Mouse (Mus musculus) embryonic facial prominence, embryonic 11.5 days (tissue): ENCODE measurements around the gene Bicd1. TPM values are rescaled to one million over a fixed set of nuclear protein-coding genes. Genes with fewer than 3 reads are reported as not detected.

Experiments
- ATAC-seq: fragments of 200-750 bp; cut with Nextera tagmentation; replicated peaks from 2 replicates; pipeline ENCODE4 v1.8.0; 2017; ENCODE audit warnings: low read depth; ENCODE audit not compliant: insufficient number of reproducible peaks, low FRiP score, low TSS enrichment
- DNase-seq: peaks from one replicate; pipeline ENCODE4 v3.0.0-alpha.2; 2015; ENCODE audit warnings: low spot score
- H3K27ac ChIP-seq: fragments of 300-500 bp; sonication (generic); replicated peaks from 2 replicates; pipeline ENCODE4 v1.5.1; 2014; ENCODE audit warnings: mild to moderate bottlenecking, low read depth, low read length, control low read depth
- H3K27me3 ChIP-seq: fragments of 300-500 bp; sonication (generic); 2 replicates; pipeline ENCODE4 v1.6.1; 2014; ENCODE audit warnings: mild to moderate bottlenecking, low read length, moderate library complexity, mixed read lengths; ENCODE audit not compliant: control insufficient read depth, insufficient read depth
- H3K36me3 ChIP-seq: fragments of 300-500 bp; sonication (generic); replicated peaks from 2 replicates; pipeline ENCODE4 v1.6.1; 2014; ENCODE audit warnings: low read depth, mild to moderate bottlenecking, low read length, moderate library complexity, mixed read lengths; ENCODE audit not compliant: control insufficient read depth, insufficient read depth
- H3K4me1 ChIP-seq: fragments of 300-500 bp; sonication (generic); 2 replicates; pipeline ENCODE4 v1.6.1; 2014; ENCODE audit warnings: low read length, mixed read lengths; ENCODE audit not compliant: control insufficient read depth, insufficient read depth
- H3K4me2 ChIP-seq: fragments of 300-500 bp; sonication (generic); 2 replicates; pipeline ENCODE4 v1.6.1; 2014; ENCODE audit warnings: low read depth, mild to moderate bottlenecking, control low read depth, low read length, moderate library complexity
- H3K4me3 ChIP-seq: fragments of 300-500 bp; sonication (generic); 2 replicates; pipeline ENCODE4 v1.5.1; 2014; ENCODE audit warnings: low read depth, low read length, control low read depth
- H3K9ac ChIP-seq: fragments of 300-500 bp; sonication (generic); replicated peaks from 2 replicates; pipeline ENCODE4 v1.6.1; 2014; ENCODE audit warnings: mild to moderate bottlenecking, control low read depth, low read length
- H3K9me3 ChIP-seq: fragments of 300-500 bp; sonication (generic); replicated peaks from 2 replicates; pipeline ENCODE4 v1.6.1; 2016; ENCODE audit warnings: mild to moderate bottlenecking, low read length, inconsistent platforms, mixed read lengths; ENCODE audit not compliant: control insufficient read depth
- WGBS: fragments of 180-500 bp; shearing (Covaris S2); extraction: QIAGEN DNeasy Blood & Tissue Kit; methylation state at CpG from one replicate; pipeline ENCODE4 v1.1.7; 2014; 5-methylcytosine and 5-hydroxymethylcytosine counted together
- polyA plus RNA-seq: library from polyadenylated mRNA; unstranded; fragments of >200 nt; fragmentation: Nextera tagmentation; extraction: Ambion mirVana; gene quantifications from 2 replicates; pipeline ENCODE4 v1.2.1, GENCODE M21; 2014

Gene Bicd1
- polyA plus RNA-seq, 1 experiment from 2014 or later = 5.9 TPM

GRCm38 (mm10) chr6:149399396-149399795, 9.3 kb upstream of the Bicd1 start:
- no peak overlapping the region for H3K4me3 ChIP-seq
- H3K9ac ChIP-seq = no peak overlapping the region
- ATAC-seq (no peak), DNase-seq (no peak)
- no peak overlapping the region for H3K4me2 ChIP-seq
- H3K9me3 ChIP-seq = no peaks in the 10 kb centered on the region
- H3K4me1 ChIP-seq = no peaks in the 10 kb centered on the region
- no peak overlapping the region for H3K27ac ChIP-seq
- H3K36me3 ChIP-seq = no peaks in the 10 kb centered on the region
- no peaks in the 10 kb centered on the region for H3K27me3 ChIP-seq

GRCm38 (mm10) chr6:149409341-149409740, 655 bp downstream of the Bicd1 start:
- Histone ChIP-seq H3K4me1 (no peaks in the 10 kb centered on the region), H3K36me3 (no peaks in the 10 kb centered on the region), H3K4me3 (peak overlapping the region; percentile 57), H3K4me2 (peak overlapping the region; percentile 56), H3K27ac (no peak overlapping the region), H3K9ac (peak overlapping the region; percentile 57), H3K9me3 (no peaks in the 10 kb centered on the region), H3K27me3 (no peaks in the 10 kb centered on the region)
- peak; percentile 30 for ATAC-seq
- 2% methylated on average over 11 of the region's 11 CpGs for WGBS
- peak; percentile 4 for DNase-seq

- 16% methylated on average over 4 of the region's 4 CpGs for WGBS
- H3K4me2 ChIP-seq = peak overlapping the region; percentile 56
- no peaks in the 10 kb centered on the region for H3K4me1 ChIP-seq
- peak overlapping the region; percentile 57 for H3K4me3 ChIP-seq
- no peaks in the 10 kb centered on the region for H3K9me3 ChIP-seq
- no peaks in the 10 kb centered on the region for H3K27me3 ChIP-seq
- no peak overlapping the region for H3K27ac ChIP-seq
- H3K9ac ChIP-seq = no peak overlapping the region
- no peaks in the 10 kb centered on the region for H3K36me3 ChIP-seq
- DNase-seq (peak; percentile 5), ATAC-seq (no peak)
Observed at GRCm38 (mm10) chr6:149409845-149410244, 1.2 kb downstream of the Bicd1 start.

GRCm38 (mm10) chr6:149413256-149413655, 4.6 kb downstream of the Bicd1 start:
- Histone ChIP-seq H3K9ac (no peak overlapping the region), H3K9me3 (no peaks in the 10 kb centered on the region), H3K4me1 (no peaks in the 10 kb centered on the region), H3K4me2 (no peak overlapping the region), H3K27me3 (no peaks in the 10 kb centered on the region), H3K36me3 (no peaks in the 10 kb centered on the region), H3K4me3 (no peak overlapping the region), H3K27ac (no peak overlapping the region)
- ATAC-seq (no peak), DNase-seq (no peak)

- Histone ChIP-seq H3K9me3 (no peaks in the 10 kb centered on the region), H3K27me3 (no peaks in the 10 kb centered on the region), H3K4me3 (no peak overlapping the region), H3K9ac (no peak overlapping the region), H3K4me2 (no peak overlapping the region), H3K36me3 (no peaks in the 10 kb centered on the region), H3K27ac (no peak overlapping the region), H3K4me1 (no peaks in the 10 kb centered on the region)
- DNase-seq = no peak
- no peak for ATAC-seq
Observed at GRCm38 (mm10) chr6:149424748-149425147, 16.1 kb downstream of the Bicd1 start.

GRCm38 (mm10) chr6:149439140-149439539, 30.5 kb downstream of the Bicd1 start:
- H3K27me3 ChIP-seq = no peaks in the 10 kb centered on the region
- H3K4me3 ChIP-seq = no peak overlapping the region
- H3K4me2 ChIP-seq = no peak overlapping the region
- no peaks in the 10 kb centered on the region for H3K4me1 ChIP-seq
- H3K9me3 ChIP-seq = no peaks in the 10 kb centered on the region
- no peaks in the 10 kb centered on the region for H3K36me3 ChIP-seq
- ATAC-seq (no peak), DNase-seq (peak; percentile 23)
- no peak overlapping the region for H3K27ac ChIP-seq
- no peak overlapping the region for H3K9ac ChIP-seq
- 92% methylated on average over 1 of the region's 1 CpGs for WGBS

GRCm38 (mm10) chr6:149442884-149443283, 34.2 kb downstream of the Bicd1 start:
- Histone ChIP-seq H3K27me3 (no peaks in the 10 kb centered on the region), H3K4me1 (no peaks in the 10 kb centered on the region), H3K4me2 (no peak overlapping the region), H3K9me3 (no peaks in the 10 kb centered on the region), H3K27ac (no peak overlapping the region), H3K36me3 (no peaks in the 10 kb centered on the region), H3K4me3 (no peak overlapping the region), H3K9ac (no peak overlapping the region)
- 49% methylated on average over 1 of the region's 1 CpGs for WGBS
- peak; percentile 16 for DNase-seq
- ATAC-seq = no peak; the same call in 1 of the 2 replicates

- 88% methylated on average over 10 of the region's 10 CpGs for WGBS
- Histone ChIP-seq H3K27ac (no peak overlapping the region), H3K4me3 (no peak overlapping the region)
Observed at GRCm38 (mm10) chr6:149445854-149446253, 37.2 kb downstream of the Bicd1 start.

More at GRCm38 (mm10) chr6:149445854-149446253, 37.2 kb downstream of the Bicd1 start:
- H3K4me2 ChIP-seq = no peak overlapping the region
- no peaks in the 10 kb centered on the region for H3K9me3 ChIP-seq
- no peak overlapping the region for H3K9ac ChIP-seq
- H3K27me3 ChIP-seq = no peaks in the 10 kb centered on the region
- DNase-seq (no peak), ATAC-seq (no peak)
- no peaks in the 10 kb centered on the region for H3K36me3 ChIP-seq
- no peaks in the 10 kb centered on the region for H3K4me1 ChIP-seq
